Mouse (Mus musculus) embryonic fibroblast, embryonic 13.5 days (primary cell): ENCODE measurements around the gene Olfr750.

Experiments used
- CTCF ChIP-seq: IDR thresholded peaks from 2 replicates; pipeline ENCODE4 v1.5.1; 2011; ENCODE audit warnings: mild to moderate bottlenecking, control low read depth, low read length, moderate library complexity, borderline replicate concordance; ENCODE audit not compliant: insufficient read depth
- POLR2A ChIP-seq: IDR thresholded peaks from 2 replicates; pipeline ENCODE4 v1.6.1; 2011; ENCODE audit warnings: low read depth, mild to moderate bottlenecking, control low read depth, low read length, moderate library complexity

GRCm38 (mm10) chr14:51087762-51088161, 13.5 kb upstream of the Olfr750 start:
- TF ChIP-seq CTCF, result no peak
- no peak for TF ChIP-seq POLR2A
